Mouse (Mus musculus) layer of hippocampus, postnatal 25 days (tissue): ENCODE data around the gene Lyst. TPM values are rescaled to one million over a fixed set of nuclear protein-coding genes. Genes with fewer than 3 reads are reported as not detected.

Experiments used
- DNase-seq, 2 experiments: peaks; one replicate each; pipeline ENCODE4 v3.0.0; 2022; ENCODE audit warnings: mixed read lengths in 2 of 2, low spot score in 1 of 2; ENCODE audit errors: extremely low spot score in 1 of 2
- total RNA-seq, 2 experiments: library from RNA; stranded (reverse); gene quantifications; 2 replicates each; pipeline ENCODE4 v1.2.3; 2021

Gene Lyst
- total RNA-seq, 2 experiments from 2014 or later = 76.2 to 86.3 TPM

GRCm38 (mm10) chr13:13820234-13821123, 230.3 kb downstream of the Lyst start:
- no peak for DNase-seq

GRCm38 (mm10) chr13:13824946-13825345, 234.7 kb downstream of the Lyst start:
- DNase-seq = no peak

- no peak for DNase-seq
These were observed 236.3 kb downstream of the Lyst start for GRCm38 (mm10) chr13:13826533-13826932.

GRCm38 (mm10) chr13:13828125-13828524, 237.9 kb downstream of the Lyst start:
- DNase-seq = no peak

Other genes with a start within 250 kb of the Lyst start
- 10 to 100 TPM; 17.8 to 19.7 TPM for gene Gpr137b, start 196.4 kb upstream of the Lyst start, total RNA-seq
- gene Nid1, start 152.8 kb upstream of the Lyst start, total RNA-seq = 1 to 10 TPM; 7.4 to 8.8 TPM
- 10 to 100 TPM; 24.6 to 25.5 TPM for gene Gng4, start 193.7 kb downstream of the Lyst start, total RNA-seq